Mouse (Mus musculus): ENCODE results near the gene Samd15.
"Not testable (repeated sequence)": the region's sequence is repeated elsewhere in the genome, so short reads cannot be mapped to it uniquely, and the experiment has no call there.

Gene Samd15

DNA sequence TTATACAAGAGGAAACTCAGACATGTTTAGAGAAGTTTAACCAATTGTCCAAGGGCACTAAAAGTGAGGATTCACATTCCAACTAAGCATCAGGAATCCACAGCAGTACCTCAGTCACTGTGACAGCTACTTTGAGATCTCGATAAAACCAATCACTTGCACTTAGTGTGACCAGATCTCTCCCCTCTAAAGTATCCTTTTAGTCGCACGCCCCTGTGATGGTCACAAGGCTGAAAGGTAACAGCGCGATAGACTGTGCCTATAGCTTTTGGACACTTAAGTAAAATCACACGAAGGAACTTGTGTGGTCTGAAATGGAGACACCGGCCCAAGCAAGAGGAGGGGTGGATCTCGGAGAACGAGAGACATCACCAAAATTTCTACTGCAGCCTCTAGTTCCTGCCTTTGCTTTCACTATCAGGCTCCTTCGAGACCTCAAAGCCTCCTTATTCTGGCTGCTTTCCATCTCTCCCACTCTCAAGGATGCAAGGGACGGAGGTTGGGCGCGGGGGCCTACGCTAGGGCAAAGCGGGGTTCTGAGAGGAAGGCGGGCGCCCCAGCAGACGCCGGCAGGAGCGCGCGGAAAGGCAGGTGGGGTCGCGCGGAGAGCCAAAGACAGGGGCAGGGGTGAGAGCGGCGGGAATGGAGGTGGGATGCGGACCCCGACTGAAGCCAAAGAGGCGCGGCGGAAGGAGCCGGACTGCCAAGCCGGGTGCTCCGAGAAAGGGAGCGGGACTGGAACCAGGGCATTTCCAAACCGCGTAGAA is at the start of gene Samd15:
TSS of gene Samd15 (plus strand) at position 518 of the 767 bp plus-strand sequence.
- DNase-seq (ENCODE audit: low spot score in 2 of 2): peak in 1 of 2 experiments; percentile 18

DNA sequence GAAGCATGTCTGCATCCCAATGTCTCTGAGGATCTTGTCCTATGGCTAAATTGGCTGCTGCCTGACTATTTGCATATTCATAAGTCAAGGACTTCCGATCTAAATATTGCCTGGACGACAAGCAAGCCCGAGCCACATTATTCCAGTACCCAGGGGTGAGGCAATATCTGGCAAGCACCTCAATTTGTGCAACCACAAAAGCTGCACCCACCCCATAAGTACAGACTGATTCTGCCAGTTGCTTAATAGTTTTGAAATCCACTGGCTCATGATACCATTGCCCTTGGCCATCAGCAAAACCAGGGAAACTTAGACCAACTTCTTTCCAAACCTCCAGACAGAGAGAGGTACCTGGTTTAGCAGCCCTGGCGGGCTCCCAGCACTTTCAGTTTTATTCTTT is 45.1 kb upstream of the Samd15 start:
- DNase-seq (ENCODE audit: low spot score in 2 of 2): not testable (repeated sequence)

DNA sequence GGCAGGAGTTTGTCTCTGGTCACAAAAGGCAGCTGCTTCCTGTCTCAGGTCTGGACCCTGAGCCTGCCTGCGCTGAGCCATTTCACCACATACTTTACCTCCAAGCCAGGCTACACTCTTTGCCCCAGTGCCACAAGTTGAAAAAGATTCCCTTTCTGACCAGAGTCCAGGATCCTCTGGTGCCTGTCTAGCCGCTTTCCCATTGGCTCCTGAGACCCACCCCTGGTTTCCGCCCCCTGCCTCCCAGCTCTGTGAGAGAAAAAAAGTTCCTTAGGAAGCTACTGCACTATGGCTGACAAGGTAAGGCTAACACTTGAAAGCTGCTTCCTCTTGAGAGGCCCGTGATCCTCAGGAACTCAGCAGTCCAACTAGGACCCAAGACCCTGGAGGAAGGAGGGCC is 42.2 kb upstream of the Samd15 start:
- no peak for DNase-seq (ENCODE audit: low spot score in 2 of 2)

DNA sequence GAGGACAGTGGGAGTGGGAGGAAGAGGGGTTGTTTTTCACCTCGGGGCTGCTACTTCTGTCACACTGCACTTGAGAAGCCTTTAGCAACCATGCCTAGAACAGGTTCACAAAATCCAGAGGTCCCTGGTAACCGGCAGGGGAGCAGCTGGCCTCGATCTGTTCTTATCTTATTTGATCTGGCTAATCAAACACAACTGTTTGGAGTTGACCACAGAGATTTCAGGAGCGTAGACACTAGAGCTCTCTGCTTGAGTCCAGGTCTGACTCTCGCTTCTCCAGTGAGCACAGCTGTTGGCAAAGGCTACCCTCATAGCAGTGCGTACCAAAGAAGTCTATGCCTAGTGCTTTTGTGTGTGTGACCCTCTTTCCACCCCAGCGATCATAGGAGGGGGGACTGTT is 41.4 kb upstream of the Samd15 start:
- DNase-seq (ENCODE audit: low spot score in 2 of 2): no peak

DNA sequence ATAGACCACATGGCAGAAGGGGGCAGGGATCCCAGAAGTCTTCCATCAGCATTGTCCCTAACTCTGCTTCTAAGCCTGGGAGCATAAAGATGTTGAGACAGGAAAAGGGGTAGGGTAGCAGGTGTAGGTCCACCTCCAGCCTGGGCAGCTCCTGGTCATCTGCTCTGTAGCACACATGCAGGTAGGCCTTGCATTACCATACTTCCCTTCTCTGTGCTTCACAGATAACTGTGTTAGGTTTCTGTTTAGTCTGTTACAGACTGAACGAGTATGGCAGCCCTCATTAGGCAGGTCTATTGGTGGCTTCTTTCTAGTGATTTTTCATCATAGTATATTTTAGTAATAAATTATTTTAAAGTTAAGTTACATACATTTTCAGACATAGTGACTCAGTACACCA is 39.2 kb upstream of the Samd15 start:
- no peak for DNase-seq (ENCODE audit: low spot score in 2 of 2)

DNA sequence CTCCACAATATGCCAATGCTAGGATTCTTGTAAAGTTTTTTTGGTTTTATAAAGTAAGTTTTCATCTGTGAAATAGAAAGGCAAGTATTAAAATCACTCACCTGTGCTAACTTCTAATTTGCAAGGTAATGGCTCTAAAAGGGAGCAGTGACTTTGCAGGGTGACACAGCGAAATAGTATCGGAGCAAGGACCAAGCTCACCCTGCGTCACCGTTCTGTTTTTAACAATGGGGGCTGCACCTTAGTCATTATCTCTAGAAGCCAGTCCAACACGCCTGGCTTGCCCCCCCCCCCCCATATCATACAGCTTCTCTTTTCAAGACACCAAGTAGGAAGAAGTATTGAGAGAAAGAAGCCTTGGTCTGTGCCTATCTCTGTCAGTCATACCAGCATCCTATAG is 38.7 kb upstream of the Samd15 start:
- no peak for DNase-seq (ENCODE audit: low spot score in 2 of 2)

DNA sequence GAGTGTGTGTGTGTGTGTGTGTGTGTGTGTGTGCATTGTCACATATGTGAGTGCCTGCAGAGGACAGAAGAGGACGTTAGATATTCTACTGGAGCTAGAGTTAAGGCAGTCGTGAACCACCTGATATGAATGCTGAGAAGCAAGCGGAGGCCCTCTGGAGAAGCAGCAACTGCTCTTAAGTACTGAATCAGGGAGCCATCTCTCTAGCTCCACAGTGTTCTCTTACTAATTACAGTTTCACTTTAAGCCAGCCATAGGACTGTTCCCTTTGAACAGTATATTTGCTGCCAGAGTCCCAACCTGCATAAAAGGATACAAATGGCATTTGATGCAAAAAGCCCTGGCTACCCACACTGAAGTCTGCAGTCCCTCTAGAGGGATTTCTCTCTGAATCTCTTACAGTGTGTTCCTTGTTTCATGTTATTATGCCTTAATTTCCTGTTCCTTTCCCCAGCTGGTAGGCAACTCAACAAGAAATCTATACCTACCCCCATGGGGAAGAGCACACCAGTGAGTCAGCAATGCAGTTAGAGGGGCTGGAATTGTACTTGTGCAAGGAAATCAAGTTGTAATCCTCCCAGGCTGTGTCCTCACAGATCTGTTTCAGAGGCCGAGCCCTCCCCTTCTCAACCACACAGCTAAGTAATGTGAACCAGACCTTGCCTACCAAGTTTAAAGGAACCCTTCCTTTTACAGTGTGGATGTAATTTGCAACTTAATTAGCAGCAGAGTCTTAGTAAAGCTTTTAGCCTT is 24.2 kb upstream of the Samd15 start:
- no peak for DNase-seq (ENCODE audit: low spot score in 2 of 2)

DNA sequence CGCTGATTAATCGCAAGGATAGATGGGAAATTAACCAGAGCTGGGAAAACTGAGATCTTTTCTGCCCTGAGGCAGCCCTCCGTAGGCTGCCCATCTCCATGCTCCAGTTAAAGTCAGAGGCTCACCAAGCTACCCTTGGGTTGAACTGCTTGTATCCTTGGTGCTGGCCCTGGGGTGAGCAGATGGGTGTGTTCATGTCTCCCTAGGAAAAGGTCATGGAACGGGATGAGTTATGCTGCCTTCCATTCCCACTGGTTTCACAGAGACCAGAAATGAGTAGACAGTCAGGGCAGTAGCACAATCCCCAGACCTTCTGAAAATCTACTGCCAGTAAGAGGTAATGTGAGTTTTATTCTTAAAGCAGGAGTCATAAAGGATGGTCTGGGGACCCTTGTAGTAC is 21.9 kb upstream of the Samd15 start:
- DNase-seq (ENCODE audit: low spot score in 2 of 2): no peak

DNA sequence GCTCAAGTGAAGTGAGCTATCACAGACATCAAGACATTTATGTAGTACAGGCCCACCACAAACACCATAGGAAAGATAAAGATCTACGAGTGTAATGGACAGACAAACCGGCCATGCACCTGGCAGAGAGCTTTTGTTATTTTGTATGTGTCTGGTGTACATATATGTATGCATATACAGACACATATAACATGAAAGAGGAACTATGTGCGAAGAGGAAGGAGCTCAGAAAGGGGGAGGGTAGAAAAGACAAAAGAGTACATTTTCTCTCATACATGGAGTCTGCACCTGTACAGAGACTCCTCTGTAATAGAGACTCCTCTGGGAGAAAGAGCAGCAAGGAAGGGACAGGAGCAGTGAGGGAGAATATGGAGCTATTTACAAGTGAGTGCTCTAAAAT is 6.5 kb upstream of the Samd15 start:
- DNase-seq (ENCODE audit: low spot score in 2 of 2): no peak

DNA sequence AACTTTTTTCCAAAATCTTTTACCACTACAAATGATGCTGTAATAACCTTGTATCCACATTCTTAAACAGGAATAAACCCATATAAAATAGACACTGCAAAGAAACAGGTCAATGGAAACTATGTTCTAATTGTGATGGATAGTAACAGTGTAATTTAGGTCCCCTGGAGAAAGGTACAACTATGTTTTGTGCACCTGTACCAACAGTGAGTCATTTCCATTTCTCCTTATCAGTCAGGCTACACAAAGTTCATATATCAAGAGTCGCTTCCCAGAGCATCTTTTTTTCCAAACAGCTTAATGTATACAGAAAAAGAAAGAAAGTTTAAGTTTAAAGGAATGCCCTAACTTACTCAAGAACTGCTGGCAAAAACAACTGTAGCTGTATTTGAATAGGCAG is 4.5 kb upstream of the Samd15 start:
- DNase-seq (ENCODE audit: low spot score in 2 of 2): no peak

DNA sequence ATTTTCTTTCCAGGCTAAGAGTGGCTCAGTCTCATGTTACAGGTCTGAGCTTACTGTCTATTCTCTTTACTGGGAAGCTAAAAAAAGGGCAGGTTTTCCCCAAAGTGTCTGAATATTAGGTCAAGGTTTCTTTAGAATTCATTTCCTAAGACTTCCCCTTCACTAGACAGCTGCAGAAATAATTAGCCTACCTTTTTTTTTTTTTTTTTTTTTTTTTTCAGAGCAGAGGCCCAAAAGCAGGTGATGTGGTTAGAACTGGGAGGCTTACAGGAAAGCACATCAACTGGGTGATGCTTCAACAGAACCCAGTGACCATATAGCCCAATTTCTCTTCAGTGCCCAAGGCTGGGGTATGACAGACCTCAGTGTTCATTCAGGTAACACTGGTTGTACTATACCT is 3.2 kb upstream of the Samd15 start:
- DNase-seq (ENCODE audit: low spot score in 2 of 2): no peak

DNA sequence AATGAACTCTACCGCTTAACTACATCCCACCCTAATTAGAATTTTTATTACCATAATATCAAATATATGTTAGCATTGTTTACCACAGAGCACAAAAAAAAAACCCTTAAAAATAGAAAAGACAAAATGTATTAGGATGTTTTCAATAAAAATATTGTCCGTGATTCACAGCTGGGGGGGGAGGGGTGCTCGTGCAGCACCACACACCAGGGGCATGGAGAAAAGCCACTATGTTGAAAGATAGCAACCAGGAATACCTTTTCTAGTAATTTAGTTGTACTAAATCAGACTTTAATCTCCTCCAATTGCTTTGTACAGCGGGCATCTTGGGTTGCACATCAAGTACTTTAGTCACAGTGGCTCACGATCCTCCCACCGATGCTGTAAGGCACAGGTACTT is 731 bp upstream of the Samd15 start:
- DNase-seq (ENCODE audit: low spot score in 2 of 2): no peak

DNA sequence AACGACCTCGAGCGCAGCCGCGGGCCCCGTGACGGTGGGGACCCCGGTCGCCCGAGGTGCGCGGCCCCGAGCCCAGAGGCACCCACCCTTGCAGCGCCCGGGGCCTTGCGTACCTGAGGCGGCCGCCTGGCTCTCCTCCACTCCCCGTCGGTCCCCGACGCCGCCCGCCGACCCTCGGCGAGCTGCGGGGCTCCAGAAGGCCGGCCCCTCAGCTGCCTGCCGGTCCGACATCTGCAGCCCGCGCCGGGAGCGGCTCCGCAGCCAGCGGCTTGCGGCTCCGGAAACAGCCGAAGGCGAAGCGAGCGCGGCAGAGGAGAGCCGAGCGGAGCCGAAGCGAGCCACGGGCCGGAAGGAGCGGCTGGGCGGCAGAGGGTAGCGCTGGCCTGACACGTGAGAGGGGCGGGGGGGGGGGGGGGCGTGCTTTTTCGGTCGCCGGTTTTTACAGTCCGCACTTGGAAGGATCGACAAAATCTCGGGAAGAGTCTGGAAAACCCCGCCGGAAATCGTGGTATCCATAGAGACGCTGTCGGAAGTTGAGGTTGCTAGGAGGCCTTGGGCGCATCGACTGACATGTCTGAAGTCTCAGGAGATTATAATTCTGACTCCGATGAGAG is 557 bp downstream of the Samd15 start, which contains the start of gene Tmed8:
TSS of gene Tmed8 (minus strand) at position 482 of the 614 bp plus-strand sequence.
- DNase-seq (ENCODE audit: low spot score in 2 of 2): peak; percentile 49 to 67

DNA sequence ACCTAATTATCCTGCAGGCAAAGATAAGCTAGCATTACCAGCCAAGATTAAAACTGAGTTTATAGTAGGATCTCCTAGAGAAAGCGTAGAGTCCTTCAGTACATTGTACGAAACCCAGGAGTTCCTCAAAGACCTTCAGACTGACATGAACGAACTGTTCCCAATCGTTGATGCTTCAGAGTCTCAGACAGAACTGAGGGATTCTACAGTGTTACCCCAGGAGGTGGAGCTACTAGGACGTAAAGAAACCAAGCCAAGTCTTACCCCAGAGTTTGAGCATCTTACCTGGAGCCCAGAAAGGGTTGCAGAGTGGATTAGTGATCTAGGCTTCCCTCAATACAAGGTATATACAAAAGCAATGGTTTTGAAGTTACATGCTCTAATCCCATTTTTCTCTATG is 2.2 kb downstream of the Samd15 start:
- DNase-seq (ENCODE audit: low spot score in 2 of 2): no peak

DNA sequence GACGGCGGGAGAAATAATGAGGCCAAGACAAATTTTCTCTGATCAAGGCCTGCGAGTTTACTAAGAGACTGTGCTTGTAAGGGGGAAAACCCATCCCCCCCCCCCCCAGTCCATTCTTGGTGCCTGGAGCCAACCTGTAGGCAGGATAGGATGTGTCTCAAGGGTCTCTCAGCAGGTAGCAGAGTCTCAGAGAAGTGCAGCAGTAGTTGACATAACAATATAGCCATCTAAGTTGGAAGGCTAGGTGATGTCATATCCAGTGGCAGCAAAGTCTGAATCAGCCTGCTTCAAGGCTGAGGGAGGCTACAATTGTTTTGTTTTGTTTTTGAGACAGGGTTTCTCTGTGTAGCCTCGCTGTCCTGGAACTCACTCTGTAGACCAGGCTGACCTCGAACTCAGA is 6.3 kb downstream of the Samd15 start:
- not testable (repeated sequence) for DNase-seq (ENCODE audit: low spot score in 2 of 2)

DNA sequence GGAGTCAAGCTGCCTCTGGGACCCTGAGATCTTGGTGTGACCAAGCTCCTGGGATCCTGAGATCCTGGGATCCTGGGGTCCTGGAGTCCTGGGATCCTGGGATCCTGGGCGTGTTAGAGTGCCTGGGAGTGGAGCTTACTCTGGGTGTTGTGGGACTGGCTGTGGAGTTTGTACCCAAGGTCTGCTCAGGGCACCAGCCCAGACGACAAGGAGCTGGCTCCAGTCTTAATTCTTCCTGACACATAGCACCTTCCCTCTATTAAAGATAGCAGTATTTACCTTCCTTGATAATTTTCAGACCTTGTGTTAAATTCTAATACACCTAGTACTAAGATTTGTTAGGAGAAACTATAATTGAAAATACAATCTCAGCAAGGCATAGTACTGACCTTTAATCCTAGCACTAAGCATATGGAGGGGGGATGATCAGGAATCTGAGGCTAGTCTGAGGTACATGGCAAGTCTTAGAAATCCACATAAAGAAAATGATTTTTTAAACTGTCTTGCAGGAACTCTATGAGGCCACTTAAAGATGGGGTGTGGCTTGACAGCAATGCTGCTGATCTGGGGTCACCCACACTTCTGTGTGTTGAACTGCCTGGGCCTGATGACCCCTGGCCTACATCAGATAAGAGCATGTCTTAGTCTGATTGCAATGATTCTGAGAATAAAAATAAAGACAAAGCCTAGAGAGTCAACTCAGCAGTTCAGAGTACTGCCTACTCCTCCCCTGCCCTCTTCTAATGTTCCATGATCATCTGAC is 13.5 kb downstream of the Samd15 start:
- no peak for DNase-seq (ENCODE audit: low spot score in 2 of 2)

DNA sequence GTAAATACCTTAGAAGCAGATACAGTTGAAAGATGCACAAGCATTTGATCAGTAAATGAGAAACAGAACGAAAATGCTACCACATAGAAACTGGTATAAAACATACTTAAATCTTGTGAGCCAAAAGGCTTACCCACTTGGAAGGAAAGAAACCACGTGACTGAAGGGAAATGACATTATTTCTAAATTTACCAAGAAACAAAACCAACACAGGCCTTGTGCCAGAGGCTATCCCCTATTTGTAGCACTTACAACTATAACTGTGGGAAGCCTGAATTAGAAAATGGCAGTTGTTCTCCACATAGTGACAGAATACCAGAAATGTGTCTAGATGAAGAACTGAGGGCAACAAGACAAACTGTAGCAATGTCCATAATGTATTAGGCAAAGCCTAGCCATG is 16.5 kb downstream of the Samd15 start:
- no peak for DNase-seq (ENCODE audit: low spot score in 2 of 2)

DNA sequence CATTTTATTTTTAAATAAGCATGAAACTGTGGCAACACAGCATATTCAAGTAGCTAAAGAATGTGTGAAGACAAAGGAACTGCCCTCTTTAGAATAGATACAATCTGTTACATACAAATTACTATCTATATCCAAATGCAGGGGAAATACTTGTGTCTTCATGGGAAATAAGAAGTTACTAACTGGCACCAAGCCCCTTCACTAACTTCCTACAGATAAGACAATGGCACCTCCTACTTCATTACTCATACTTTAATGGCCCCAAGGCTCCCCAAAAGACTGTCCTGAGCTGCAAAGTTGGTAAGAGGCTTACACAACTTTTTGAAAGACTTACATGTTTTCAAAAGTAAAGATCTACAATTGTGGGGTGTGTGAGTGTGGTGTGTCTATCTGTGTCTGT is 18.1 kb downstream of the Samd15 start:
- no peak for DNase-seq (ENCODE audit: low spot score in 2 of 2)

DNA sequence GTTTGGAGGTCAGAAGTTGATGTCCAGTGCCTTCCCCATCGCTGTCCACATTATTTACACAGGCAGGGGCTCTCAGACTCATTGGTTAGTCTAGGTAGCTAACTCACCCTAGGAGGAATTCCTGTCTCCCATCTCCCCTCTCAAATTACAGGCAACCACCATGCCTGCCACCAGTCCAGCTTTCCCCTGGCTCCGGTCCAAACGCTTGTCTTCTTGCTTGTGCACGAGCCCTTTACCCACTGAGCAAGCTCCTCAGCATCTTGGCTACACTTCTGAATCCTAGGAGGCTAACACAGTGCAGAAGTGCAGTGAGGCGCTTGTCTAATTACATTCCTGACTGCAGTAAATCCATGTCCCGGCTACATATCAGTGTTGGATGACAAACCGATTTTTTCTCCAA is 19.8 kb downstream of the Samd15 start:
- DNase-seq (ENCODE audit: low spot score in 2 of 2): no peak

DNA sequence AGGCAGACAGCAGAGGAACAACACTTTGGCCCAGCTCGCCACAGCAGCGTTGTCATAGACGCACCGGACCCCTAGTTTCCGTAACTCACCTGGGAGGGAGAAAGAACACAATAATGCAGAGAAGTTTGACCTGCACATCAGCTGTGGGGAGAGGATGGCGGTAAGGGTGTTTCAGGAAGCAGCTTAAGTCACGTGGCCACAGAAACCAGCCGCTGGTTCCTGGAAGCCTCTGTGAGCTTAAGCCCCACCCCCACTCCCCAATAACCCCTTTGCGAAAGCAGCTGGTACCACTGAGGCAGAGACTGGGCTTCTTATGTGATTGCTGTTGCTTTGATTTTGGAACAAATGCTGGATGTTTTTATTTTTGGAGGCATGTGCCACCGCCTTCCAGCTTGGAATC is 25.4 kb downstream of the Samd15 start:
- DNase-seq (ENCODE audit: low spot score in 2 of 2): no peak

DNA sequence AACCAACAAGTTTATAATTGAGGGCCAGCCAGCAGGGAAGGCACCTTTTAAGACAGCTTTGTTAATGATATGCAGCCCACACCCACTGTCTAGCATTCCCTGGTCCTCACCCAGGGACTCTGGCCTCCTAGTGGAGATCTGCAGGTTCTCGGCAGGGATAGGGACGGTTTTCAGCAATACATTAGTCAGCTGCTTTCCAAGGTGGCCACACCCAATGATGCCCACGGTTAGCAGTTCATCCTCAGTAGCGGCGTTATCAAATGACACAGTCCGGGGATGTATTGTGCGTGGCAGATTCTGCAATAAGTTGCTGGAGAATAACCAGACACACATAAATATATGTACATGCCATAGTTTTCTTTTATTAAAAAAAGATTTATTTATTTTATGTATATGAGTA is 27.3 kb downstream of the Samd15 start:
- no peak for DNase-seq (ENCODE audit: low spot score in 2 of 2)

DNA sequence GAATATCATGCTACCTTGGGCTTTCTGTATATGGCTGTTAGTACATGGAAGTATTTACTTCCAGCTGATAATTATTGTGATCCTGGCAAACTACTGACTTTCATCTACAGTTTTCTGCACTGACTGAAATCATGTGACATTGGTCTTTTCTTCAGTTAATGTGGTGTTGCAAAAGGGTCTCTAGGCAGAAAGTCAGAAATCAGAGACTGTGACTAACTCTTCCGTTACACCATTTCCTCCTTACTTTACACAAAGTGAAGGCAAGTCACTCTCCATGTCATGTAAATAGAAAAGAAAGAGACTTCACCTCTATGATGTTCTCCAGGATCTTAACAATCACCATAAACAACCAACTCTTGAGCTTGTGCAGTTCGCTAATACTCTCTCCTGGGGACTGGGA is 30.1 kb downstream of the Samd15 start:
- DNase-seq (ENCODE audit: low spot score in 2 of 2): no peak
